Mouse (Mus musculus) mammary gland, adult 2 months (tissue): ENCODE measurements around the gene Als2cr12. TPM values are rescaled to one million over a fixed set of nuclear protein-coding genes. Genes with fewer than 3 reads are reported as not detected.

Experiments used
- polyA plus RNA-seq: library from polyadenylated mRNA; depleted of rRNA; stranded (reverse); fragments of >200 nt; gene quantifications from 2 replicates; pipeline ENCODE4 v1.2.3, GENCODE M21; 2012; ENCODE audit warnings: low replicate concordance; rRNA removed

The Als2cr12 gene
- 0.81 and 2.6 TPM in 2 replicates for polyA plus RNA-seq

DNA sequence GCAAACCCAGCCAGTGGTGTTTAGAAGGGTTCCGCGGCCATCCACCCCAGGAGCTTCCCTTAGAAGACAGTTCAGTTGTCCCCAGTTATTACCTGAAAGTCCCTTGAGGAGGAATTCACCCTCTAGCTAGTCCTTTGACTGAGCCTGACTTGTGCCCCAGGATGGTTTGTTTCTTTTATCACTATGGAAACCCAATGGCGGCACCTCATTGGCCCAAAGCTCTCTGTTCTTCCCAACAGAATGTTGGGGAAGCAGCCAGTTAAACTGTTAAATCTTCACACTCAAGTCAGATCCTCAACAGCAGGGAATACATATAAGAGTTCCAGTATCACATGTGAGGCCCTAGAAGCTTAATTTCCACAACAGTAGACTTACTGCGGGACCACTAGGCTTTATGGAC is at the start of gene Als2cr12:
Gene Als2cr12, minus strand, starts transcription at position 180 of the 400 bp plus-strand sequence.

DNA sequence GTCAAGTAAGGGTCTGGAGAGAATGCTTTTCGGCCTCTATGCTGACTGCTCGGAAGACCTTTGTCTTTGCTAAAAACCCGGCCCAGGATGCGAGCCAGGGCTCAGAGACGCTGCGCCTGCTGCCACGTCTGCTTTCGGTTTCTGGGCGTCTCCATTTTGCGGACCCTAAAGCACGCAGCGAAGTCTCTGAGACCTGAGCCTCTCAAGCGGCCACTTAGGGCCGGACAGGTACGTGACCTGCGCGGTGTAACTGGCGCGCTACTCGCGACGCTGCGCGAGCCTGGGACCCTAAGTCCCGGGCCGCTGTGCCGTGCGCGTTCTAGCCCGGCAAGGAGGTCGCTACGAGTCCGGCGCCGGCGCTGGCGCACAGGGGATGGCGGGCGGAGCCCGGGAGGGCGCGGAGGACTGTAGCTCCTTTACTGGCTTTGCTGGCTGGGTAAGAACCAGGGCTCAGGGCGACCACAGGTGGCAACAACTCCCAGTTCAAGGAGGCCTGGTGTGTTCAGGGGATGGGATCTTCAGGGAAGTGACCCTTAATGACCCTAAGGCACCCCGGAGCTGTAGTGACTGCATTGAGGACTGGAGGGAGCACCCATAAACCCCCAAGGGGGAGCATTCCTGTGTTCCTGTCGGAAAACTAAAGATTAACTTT is 15.7 kb upstream of the Als2cr12 start, which contains the start of gene Cflar:
Gene Cflar, plus strand, starts transcription at position 144 of the 652 bp plus-strand sequence.

Other genes with a start within 250 kb of the Als2cr12 start
- gene Orc2, start 190.9 kb downstream of the Als2cr12 start, polyA plus RNA-seq, result 10.4 and 17.2 TPM in 2 replicates
- gene Fam126b, start 109.7 kb downstream of the Als2cr12 start, polyA plus RNA-seq, result 1.8 and 6.9 TPM in 2 replicates
- 34.9 and 87.2 TPM in 2 replicates for gene Ndufb3, start 109.6 kb downstream of the Als2cr12 start, polyA plus RNA-seq
- gene Cflar, start 15.5 kb upstream of the Als2cr12 start, polyA plus RNA-seq, result 35.7 and 50.7 TPM in 2 replicates
- 6.2 and 10.1 TPM in 2 replicates for gene Casp8, start 99.4 kb upstream of the Als2cr12 start, polyA plus RNA-seq